Mouse (Mus musculus) heart, embryonic 10.5 days (tissue): ENCODE data around the gene Ccdc34. TPM values are rescaled to one million over a fixed set of nuclear protein-coding genes. Genes with fewer than 3 reads are reported as not detected.

Source experiments
- polyA plus RNA-seq: library from polyadenylated mRNA; unstranded; fragments of >200 nt; fragmentation: Nextera tagmentation; extraction: Ambion mirVana; gene quantifications from 2 replicates; pipeline ENCODE4 v1.2.1, GENCODE M21; 2016

The Ccdc34 gene
- polyA plus RNA-seq, 1 experiment from 2014 or later: 29.8 TPM

Other genes with a start within 250 kb of the Ccdc34 start
- gene Lin7c, start 127.0 kb upstream of the Ccdc34 start, polyA plus RNA-seq: 50.8 and 54.3 TPM in 2 replicates
- 10.2 and 12.7 TPM in 2 replicates for gene Lgr4, start 100.2 kb upstream of the Ccdc34 start, polyA plus RNA-seq